Mouse (Mus musculus): ENCODE data around the gene Twnk.

Twnk gene

GRCm38 (mm10) chr19:45049523-45049922 is 44.1 kb downstream of the Twnk start:
- DNase-seq (ENCODE audit: low spot score): no peak

DNA sequence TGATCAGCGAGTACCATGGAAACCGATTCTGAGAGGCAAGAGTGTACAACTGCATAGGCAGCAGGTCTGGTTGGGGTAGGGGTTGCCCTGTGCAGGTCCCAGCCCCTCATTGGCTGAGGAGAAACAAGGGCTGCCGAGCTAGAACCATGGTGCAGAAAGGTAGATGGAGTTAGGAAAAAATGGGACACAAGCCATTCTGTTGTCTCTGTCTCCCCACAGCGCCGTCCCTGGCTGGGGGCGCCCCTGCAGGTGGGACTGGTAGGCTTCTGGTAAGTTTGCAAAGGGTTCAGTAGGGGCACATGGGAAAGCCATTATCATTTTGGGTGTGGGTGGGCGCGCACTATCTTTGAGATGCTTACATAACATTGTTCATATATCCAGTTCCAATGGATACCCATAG is 48.0 kb downstream of the Twnk start:
- DNase-seq (ENCODE audit: low spot score): no peak

DNA sequence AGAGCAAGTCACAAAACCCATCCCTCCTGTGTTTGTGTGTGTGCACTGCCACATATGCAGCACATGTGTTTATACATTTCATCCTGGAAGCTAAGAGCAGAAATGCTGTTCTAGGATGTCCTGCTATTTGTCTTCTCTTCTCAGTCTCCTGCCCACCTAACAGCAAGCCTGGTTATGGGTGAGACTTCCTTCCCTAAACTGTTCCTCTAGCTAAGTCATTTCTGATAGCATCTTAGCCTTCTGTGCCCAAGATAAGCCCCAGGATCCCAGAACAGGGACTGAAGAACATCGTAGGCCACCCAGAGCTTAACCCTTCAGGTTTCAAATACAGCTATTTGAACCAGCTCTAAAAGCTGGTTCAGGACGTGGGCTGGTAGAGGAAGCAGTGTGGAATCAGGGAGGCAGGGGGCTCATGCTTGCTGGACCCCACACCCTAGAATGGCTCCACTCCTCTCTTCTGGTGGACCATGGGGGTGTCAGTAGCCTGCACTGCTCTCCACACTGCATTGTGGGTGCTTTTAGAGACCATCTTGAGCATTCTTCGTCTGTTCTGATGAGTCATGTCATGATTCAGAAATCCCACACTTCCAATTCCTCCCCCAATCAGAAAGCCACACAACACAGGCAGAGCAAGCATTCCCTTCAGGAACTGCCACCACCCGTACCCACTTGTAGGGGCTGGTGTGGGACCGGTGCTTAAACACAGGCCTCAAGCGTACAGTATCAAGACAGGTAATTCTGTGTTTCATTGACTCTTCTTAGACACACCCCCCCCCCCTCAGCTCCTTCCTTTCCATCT is 49.6 kb downstream of the Twnk start:
- DNase-seq (ENCODE audit: low spot score): no peak

GRCm38 (mm10) chr19:45056364-45056763 is 50.9 kb downstream of the Twnk start:
- DNase-seq (ENCODE audit: low spot score): no peak

DNA sequence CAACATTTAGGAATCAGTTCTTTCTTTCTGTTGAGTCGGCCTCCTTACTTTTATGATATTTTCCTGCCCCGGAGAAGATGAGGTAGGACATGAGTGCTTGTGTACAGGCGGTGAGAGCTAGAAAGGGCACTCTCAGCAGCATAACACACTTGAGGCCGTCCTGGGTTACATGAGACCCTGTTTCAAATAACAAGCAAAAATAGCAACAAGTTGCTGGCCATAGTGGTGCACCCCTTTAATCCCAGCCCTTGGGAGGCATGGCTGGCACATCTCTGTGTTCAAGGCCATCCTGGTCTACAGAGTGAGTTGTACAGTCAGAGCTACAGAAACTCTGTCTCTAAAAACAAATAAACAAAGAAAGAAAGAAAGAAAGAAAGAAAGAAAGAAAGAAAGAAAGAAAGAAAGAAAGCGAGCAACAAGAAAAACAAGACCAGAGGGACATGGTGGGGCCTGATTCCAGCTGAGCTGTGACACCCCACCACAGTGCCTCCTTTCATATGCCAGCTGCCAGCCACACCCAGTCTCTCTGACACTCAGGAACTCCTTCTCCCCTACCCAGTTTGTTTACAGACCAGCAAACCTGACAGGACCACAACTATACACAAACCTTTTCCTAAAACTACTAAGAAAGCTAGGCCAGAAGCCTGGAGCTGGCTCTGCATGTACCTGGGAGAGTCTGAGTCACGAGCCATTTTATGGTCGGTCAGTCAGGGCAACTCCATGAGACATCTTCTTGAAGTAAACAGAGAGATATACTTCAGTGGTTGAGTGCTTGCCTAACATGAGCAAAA is 51.6 kb downstream of the Twnk start:
- DNase-seq (ENCODE audit: low spot score): no peak

DNA sequence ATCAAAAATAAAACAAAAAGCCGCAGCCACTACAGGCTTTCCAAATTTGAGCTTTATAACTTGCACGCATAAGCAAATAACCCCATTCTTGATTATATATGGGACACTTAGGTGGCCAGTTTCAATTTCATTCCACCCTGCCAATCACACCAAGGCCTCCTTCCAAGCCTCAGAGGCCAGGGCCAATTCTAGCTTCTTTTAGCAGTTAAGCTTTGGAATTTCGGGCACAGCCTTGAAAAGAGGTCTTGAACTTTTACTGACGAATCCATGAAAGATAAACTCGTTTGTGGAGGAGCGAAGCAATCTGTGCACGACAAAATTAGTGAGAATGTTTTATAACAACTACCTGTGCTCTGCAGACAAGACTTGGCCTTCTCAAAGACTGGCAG is 52.3 kb downstream of the Twnk start:
- no peak for DNase-seq (ENCODE audit: low spot score)

DNA sequence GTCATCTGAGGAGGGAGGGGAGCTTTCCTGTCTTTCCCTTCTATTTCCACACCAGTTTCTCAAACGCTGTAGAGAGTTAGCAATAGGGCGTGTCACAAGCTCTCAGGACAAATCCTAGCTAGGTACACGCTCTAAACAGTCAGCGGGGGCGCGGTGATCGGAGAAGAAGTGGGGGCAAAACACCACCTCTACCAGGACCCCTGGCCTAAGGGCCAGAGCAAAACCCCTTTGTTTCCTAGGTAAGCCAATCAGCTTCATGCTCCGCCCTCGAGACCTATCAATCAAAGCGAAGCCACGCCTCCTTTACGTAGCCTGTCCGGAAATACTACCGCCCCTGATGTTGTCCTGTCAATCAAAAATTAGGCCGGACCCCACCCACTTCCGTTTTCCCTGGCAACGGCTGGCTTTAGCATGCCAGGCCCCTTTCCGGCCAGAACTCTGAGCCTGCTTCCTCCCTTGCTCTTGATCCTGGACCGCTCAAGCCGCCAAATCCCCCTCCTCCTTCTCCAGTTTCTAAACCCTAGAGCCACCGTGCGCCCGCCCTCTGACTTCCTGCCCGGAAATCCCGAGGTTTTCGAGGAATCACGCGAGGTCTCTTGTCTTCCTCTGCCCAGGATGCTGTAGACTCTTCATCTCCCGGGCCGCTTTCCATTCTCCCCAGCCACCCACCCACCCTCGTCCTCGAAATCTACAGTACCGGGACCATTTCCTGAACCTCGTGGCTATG is 52.8 kb downstream of the Twnk start:
- peak; percentile 84 for DNase-seq (ENCODE audit: low spot score)

- no peak for DNase-seq (ENCODE audit: low spot score)
Measured at GRCm38 (mm10) chr19:45058841-45059240, 53.4 kb downstream of the Twnk start.
